Mouse (Mus musculus) ovary, postnatal 14 days (tissue): Measurements from ENCODE around the gene Casz1.

Experiments
- DNase-seq: peaks from one replicate; pipeline ENCODE4 v3.0.0; 2022; ENCODE audit warnings: low spot score

Gene Casz1

DNA sequence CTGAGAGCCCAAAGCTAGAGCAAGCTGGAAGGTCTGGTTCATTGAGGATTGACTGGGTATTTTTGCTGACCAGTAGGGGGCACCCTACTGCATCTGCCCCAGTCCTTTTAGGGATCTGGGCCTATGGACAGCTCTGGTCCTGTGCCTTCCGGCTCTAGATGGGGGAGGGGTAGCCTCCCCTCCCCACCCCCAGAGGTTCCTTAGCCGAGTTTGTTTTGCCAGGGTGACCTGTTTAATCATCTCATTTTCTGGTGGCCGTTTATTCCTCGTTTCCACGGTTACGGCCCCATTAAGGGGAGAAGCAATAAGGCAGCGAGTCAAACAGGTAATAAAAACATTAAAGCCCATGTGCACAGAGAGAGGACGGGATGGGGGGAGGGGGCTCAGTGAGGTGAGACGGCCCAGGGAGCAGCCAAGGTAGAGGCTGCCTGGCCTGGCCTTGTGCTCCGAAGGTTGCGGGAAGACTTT, 104.0 kb downstream of the Casz1 start:
- no peak for DNase-seq

DNA sequence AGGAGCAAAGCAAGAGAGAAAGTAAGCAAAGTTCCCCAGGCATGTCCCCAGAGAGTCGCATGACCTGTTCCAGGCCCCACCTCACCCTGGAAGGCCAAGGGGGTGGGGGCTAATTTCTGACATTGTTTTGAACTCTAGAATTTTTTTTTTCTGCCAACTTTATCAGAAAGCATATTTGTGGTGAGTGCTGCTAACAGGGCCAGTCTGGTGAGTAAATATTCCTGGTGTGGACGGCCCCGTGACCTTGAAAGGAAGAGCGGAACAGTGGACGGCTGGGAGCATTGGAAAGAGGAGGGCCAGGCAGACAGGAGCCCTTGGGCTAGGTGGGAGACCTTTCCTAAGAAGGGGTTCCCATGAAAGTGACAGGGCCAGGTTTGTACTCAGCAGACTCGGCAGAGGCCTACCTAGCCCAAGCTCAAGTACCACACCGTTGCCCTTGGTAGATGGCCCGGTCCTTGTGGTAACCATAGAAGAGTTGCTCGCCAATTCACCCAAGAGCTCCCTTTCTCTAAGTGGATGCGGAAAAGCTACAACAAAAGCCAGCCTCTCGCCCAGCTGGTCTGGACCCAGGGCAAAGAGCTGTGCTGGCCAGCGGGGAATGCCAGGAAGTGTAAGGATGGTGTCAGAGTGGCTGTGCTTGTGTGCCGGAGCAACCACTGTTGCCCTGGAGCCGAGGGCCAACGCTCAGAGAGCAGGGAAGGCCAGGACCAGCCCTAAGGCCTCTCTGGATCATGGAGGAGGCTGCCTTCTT, 104.7 kb downstream of the Casz1 start:
- no peak for DNase-seq

GRCm38 (mm10) chr4:148909566-148909965, 105.3 kb downstream of the Casz1 start:
- DNase-seq: no peak

DNA sequence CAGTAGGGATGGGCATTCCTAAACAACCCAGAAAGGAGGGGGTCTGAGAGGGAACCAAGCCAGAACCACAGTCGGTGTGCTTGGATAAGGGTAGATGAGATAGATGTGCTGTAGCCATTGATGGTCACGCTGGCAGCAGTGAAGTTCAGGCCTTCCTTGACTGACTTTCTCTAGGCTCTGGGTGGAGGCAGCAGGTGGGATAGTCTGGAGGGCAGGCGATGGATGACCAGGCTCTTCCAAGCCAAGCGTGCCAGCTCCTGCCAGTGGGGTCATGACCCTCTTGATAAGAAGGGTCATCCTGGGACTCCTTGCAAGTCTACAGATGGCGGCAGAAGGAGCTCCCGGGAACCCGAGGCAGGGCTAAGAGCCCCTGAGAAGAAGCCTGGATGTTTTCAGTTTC, 107.9 kb downstream of the Casz1 start:
- DNase-seq: no peak

GRCm38 (mm10) chr4:148912826-148913590, 108.8 kb downstream of the Casz1 start:
- no peak for DNase-seq

- peak; percentile 45 for DNase-seq
Observed at GRCm38 (mm10) chr4:148914863-148915622, 110.8 kb downstream of the Casz1 start.

DNA sequence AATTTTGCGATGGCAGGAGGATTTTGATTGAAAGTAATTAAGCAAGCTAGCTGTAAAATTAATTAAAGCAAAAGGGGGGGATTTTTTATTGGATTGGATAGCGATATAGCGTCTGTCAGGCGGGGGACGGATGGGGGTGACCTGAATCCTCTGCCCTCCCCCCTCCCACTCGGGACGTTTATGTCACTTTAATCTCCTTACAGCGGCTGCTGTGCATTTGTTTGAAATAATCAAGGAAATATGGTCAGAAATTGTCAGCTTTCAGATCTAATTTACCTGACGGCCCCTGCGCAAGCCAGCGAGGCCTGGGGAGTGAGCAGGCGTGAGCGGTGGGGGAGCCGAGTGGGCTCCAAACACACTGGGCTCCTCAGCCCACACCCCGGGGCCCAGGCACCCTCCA, 111.6 kb downstream of the Casz1 start:
- no peak for DNase-seq

DNA sequence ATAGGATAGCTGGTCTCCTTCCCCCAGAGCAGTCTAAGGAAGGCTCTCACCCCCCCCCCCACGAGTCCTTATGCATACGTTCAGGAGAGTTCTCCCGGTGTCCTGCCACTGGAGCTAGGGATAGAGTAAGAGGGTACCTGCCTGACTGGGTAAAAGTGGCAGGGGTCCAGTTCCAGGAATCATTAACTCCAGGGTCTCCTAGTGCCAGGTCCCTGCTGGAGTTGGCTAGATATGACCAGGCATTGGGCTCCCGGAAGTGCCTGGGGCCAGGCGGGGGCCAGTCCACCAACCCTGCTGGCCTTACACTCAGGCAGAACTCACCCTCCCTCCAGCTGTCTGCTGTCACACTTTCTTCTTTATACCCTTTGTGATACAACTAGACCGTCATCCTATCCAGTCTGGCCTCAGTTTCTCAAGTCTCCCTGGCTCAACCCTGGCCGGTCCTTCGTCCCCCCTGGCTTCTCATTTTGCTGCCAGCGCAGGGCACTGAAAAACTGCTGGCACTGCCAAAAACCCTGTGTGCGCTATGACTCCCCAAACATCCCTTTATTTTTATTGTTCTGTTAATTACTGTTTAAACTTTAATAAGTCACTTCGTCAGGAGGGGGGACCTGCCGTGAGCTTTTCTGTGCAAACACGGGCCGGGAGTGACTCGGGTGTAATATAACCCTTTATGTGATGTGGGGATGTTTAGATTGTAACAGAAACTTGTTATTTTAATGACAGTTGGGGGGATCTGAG, 114.6 kb downstream of the Casz1 start:
- no peak for DNase-seq

DNA sequence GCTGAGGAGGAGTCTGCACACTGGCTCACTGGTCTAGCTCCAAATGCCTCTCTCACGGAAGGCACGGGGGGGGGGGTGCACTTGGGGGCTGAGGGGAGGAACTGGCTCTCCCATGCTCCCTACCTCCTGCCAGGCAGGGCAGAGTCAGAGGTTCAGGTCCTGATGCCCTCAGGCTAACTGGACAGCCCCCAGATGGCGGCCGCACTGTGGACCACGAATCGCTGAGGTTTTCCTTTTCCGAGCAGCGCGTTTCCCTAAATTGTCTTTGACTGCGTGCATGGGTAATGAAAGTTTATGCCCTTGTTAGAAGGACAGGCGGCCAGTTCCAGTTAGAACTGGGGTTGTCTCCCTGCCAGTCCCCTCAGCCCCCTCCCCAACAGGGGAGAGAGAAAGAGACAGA, 116.4 kb downstream of the Casz1 start:
- DNase-seq: no peak

DNA sequence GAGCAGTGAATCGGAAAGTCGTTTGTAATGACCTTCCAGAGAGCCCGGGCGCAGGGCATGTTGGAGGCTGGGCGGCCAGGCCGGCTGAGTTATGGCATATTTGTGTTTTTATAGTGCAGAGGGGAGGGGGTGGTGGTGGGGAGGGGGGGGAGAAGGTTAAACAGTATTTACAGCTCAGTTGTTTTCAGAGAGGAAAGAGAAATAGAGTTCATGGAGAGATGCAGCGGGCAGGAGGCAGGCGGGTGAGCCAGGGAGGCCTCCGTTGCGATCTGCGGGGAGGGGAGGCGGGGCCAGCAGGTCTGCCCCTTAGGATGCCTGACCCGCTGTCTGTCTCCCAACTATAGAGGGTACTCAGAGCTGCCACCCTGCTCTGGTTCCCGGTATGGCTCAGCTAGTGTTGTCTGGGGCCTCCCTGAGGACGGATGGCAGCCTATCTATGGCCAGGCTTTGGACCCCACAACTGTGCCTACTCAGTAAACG, 118.0 kb downstream of the Casz1 start:
- DNase-seq: no peak

GRCm38 (mm10) chr4:148923414-148923813, 119.2 kb downstream of the Casz1 start:
- DNase-seq: no peak

DNA sequence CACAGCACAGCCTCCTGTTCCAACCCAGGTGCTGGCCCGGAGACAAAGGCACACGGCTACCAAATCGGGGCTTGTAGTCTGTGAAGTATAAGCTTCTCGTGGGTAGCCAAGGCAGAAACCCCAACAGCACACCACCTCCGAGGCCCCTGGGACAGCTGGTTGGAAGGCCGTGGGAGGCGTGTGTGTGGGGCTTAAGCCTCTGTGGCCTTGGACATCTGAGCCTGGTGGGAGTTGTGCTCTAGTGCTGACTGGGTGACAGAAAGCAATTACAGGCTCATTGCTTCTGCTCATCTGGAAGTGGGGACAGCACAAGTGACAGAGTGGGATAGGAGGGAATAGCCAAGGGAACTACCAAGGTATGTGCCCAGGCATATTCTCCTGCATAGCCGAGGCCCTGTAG, 119.7 kb downstream of the Casz1 start:
- DNase-seq: no peak

- DNase-seq: no peak
Observed at GRCm38 (mm10) chr4:148925589-148926359, 121.5 kb downstream of the Casz1 start.

- no peak for DNase-seq
Observed at GRCm38 (mm10) chr4:148926459-148926858, 122.2 kb downstream of the Casz1 start.

- DNase-seq: no peak
Observed at GRCm38 (mm10) chr4:148928316-148928715, 124.1 kb downstream of the Casz1 start.

GRCm38 (mm10) chr4:148928876-148929275, 124.6 kb downstream of the Casz1 start:
- no peak for DNase-seq

DNA sequence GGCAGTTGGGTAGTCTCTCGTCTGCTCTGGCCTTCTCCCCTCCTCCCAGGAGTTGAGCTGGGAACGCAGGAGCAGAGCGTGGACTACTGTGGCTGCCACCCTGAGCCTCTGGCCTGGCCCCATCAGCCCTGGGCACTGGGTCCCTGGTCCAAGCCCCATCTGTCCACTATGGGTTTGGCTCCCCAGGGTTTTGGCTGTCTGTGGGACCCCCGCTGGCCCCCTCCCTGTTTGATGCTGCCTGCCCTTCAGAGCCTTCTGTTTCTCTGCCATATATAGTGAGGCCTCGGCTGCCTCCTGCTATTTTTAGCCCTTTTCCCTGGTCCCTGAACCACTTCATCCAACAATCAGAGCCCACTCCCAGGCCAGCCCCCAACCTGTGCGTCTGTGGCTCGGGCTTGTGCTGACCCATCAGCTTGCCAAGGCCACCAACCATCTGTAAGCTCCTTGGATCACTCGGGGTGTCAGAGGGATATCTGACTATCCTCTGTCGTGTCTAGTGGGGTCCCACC, 126.5 kb downstream of the Casz1 start:
- DNase-seq: no peak

- DNase-seq: no peak
Observed at GRCm38 (mm10) chr4:148933109-148933508, 128.9 kb downstream of the Casz1 start.

GRCm38 (mm10) chr4:148935211-148935610, 131.0 kb downstream of the Casz1 start:
- no peak for DNase-seq

DNA sequence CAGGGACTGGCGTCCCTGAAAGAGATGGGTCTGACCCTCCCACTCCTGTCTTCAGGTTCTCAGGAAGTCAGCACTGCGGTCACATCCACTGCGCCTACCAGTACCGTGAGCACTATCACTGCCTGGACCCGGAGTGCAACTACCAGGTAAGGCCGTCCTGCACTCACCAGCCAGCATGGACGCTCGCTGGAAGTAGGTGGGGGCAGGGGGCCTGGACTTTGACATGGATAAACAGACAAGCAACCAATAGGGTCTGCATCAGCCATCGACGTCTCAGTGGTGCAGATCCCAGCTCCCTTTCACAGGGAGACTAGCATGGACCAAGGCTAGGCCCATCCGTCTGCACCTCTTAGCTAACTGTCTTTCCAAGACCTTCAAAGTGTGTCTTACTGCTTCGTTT, 131.9 kb downstream of the Casz1 start:
- no peak for DNase-seq

DNA sequence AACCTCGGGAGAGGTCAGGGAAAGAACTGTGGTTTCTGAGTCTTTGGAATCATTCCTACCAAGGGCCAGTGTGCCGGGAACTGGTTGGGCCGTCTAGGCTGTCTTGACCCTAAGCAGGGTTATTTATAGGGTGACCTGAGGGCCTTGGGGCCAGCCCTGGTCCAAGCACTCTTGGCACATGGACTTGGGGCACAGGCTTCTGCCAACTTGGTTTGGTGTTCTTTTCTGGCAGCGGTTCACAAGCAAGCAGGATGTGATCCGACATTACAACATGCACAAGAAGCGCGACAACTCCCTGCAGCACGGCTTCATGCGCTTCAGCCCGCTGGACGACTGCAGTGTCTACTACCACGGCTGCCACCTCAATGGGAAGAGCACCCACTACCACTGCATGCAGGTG, 132.5 kb downstream of the Casz1 start:
- no peak for DNase-seq
